Mouse (Mus musculus) stomach, embryonic 15.5 days (tissue): ENCODE measurements around the gene Tcp11l2. TPM values are rescaled to one million over a fixed set of nuclear protein-coding genes. Genes with fewer than 3 reads are reported as not detected.
A peak's percentile ranks its signal among the peaks of the same experiment; 100 is the strongest.

Experiments used
- ATAC-seq: fragments of 200-750 bp; cut with Nextera tagmentation; 2 replicates; pipeline ENCODE4 v1.8.0; 2017; ENCODE audit warnings: low read depth, moderate number of reproducible peaks, moderate TSS enrichment; ENCODE audit not compliant: insufficient read depth, low FRiP score
- H3K27ac ChIP-seq: fragments of 300-500 bp; sonication (generic); 2 replicates; pipeline ENCODE4 v1.5.1; 2015; ENCODE audit warnings: mild to moderate bottlenecking, inconsistent platforms
- H3K27me3 ChIP-seq: fragments of 300-500 bp; sonication (generic); replicated peaks from 2 replicates; pipeline ENCODE4 v1.6.1; 2015; ENCODE audit warnings: inconsistent platforms
- H3K36me3 ChIP-seq: fragments of 300-500 bp; sonication (generic); 2 replicates; pipeline ENCODE4 v1.6.1; 2015; ENCODE audit warnings: inconsistent platforms
- H3K4me1 ChIP-seq: fragments of 300-500 bp; sonication (generic); 2 replicates; pipeline ENCODE4 v1.6.1; 2015; ENCODE audit warnings: inconsistent platforms
- H3K4me2 ChIP-seq: fragments of 300-500 bp; sonication (generic); 2 replicates; pipeline ENCODE4 v1.6.1; 2015; ENCODE audit warnings: mild to moderate bottlenecking, inconsistent platforms
- H3K4me3 ChIP-seq: fragments of 300-500 bp; sonication (generic); replicated peaks from 2 replicates; pipeline ENCODE4 v1.5.1; 2015; ENCODE audit warnings: inconsistent platforms
- H3K9ac ChIP-seq: fragments of 300-500 bp; sonication (generic); 2 replicates; pipeline ENCODE4 v1.6.1; 2015; ENCODE audit warnings: inconsistent platforms
- H3K9me3 ChIP-seq: fragments of 300-500 bp; sonication (generic); 2 replicates; pipeline ENCODE4 v1.6.1; 2016; ENCODE audit warnings: inconsistent platforms
- WGBS: fragments of 180-500 bp; shearing (Covaris S2); methylation state at CpG from one replicate; pipeline ENCODE4 v1.1.7; 2015; 5-methylcytosine and 5-hydroxymethylcytosine counted together
- polyA plus RNA-seq: library from polyadenylated mRNA; unstranded; fragments of >200 nt; fragmentation: Nextera tagmentation; extraction: Ambion mirVana; gene quantifications from 2 replicates; pipeline ENCODE4 v1.2.1, GENCODE M21; 2015

Gene Tcp11l2
- polyA plus RNA-seq, 1 experiment from 2014 or later = 19.7 TPM

DNA sequence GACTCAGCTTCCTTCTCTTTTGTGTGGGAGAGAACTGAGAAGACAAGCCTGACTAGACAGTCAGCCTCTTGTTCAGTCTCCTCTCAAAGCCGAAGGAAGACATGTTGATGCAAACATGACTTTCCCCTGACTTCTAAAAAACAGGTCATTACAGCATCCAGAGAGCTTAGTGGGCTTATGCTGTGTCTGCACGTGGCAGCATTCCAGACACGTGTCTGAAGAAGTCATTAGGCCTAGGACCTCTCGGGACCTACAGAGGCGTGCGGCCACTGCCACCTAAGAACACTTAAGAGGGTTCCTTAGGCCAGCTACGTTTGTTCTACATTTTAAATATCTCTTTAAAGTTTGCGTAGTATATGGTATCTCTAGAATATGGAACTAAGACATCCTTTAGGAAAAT, 69.5 kb downstream of the Tcp11l2 start:
- WGBS = 79% methylated on average over 8 of the region's 8 CpGs
- H3K4me3 ChIP-seq = no peak overlapping the region
- H3K27me3 ChIP-seq = no peaks in the 10 kb centered on the region
- H3K4me2 ChIP-seq = no peak overlapping the region
- H3K4me1 ChIP-seq = no peaks in the 10 kb centered on the region
- 0 out of 2 replicates have a peak, but pooled peaks cover 15% of the 10 kb centered on the region for H3K36me3 ChIP-seq
- no peaks in the 10 kb centered on the region for H3K9me3 ChIP-seq
- ATAC-seq = no peak
- H3K27ac ChIP-seq = no peak overlapping the region
- no peak overlapping the region for H3K9ac ChIP-seq

DNA sequence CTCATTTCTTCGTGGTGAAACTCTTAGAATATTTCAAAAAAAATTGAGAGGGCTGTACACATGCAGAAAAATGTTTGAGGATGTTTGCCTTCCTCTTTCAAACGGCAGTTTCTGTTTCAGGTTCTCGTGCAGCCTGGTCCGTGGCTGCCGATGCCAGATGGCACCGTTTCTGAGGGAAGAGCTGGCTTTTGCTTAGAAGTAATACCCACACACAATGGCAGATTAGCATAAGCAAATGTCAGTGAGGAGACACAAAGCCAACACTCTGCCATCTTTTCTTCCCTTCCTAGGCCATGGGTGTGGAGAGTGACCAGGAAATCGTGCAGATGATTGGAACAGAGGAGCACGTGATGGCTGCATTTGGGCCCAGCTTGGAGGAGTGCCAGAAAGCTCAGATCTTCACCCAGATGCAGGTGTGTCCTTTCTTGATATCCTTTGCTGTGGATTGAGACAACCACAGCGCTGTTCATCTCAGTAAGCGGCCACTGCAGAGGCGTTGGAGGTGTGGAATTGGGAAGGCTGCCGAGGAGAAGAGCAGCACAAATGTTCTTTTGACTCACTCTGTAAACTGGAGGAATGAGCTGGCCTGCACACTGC, 70.2 kb downstream of the Tcp11l2 start:
- H3K36me3 ChIP-seq = 0 out of 2 replicates have a peak, but pooled peaks cover 15% of the 10 kb centered on the region
- 79% methylated on average over 12 of the region's 12 CpGs for WGBS
- no peak for ATAC-seq
- no peaks in the 10 kb centered on the region for H3K9me3 ChIP-seq
- H3K27me3 ChIP-seq = no peaks in the 10 kb centered on the region
- H3K4me3 ChIP-seq = no peak overlapping the region
- no peak overlapping the region for H3K27ac ChIP-seq
- H3K9ac ChIP-seq = no peak overlapping the region
- H3K4me1 ChIP-seq = no peaks in the 10 kb centered on the region
- H3K4me2 ChIP-seq = no peak overlapping the region

DNA sequence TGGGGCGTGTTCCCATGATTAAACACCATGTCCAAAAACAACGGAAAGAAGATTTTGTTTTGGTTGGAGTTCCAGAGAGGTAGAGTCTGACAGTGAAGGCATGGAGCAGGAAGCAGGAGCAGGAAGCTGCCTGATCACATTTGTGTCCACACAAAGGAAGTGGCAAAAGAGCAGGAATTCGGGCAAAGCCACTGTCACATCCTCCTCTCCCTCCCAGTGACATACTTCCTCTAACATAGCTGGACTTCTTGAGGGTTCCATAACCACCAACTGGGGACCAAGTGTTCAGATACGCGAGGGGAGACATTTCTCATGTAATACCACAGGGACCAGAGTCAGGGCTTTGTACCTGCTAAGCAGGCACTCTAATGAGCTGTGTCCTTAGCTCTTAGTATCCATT, 70.8 kb downstream of the Tcp11l2 start:
- no peak overlapping the region for H3K27ac ChIP-seq
- 88% methylated on average over 5 of the region's 5 CpGs for WGBS

DNA sequence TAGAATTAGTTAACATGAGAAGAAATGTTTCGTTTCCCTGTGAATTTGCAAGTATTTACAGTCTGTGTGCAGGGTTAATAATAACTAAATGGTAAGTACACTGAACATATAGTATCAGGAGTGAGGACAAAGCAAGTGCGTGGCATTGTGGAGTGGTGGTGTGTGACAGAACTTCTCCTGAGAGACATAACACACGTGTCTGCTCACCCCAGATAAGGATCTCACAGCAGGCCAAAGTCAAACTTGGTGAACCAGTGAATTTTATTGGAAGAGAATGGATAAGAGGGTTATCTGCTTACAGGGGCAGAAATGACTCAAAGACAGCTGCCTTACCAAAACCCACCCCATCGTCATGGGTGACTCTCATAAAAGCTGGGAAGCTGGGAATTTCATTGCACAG, 72.5 kb downstream of the Tcp11l2 start:
- ATAC-seq = no peak

More for the DNA sequence above, 70.8 kb downstream of the Tcp11l2 start:
- Histone ChIP-seq H3K36me3 (0 out of 2 replicates have a peak, but pooled peaks cover 15% of the 10 kb centered on the region), H3K4me3 (no peak overlapping the region), H3K4me1 (no peaks in the 10 kb centered on the region), H3K9me3 (no peaks in the 10 kb centered on the region), H3K27me3 (no peaks in the 10 kb centered on the region), H3K9ac (no peak overlapping the region), H3K4me2 (no peak overlapping the region)
- no peak for ATAC-seq

GRCm38 (mm10) chr10:84654029-84654428, 77.6 kb downstream of the Tcp11l2 start:
- no peak overlapping the region for H3K4me3 ChIP-seq
- no peaks in the 10 kb centered on the region for H3K4me1 ChIP-seq
- no peak overlapping the region for H3K27ac ChIP-seq
- no peaks in the 10 kb centered on the region for H3K9me3 ChIP-seq
- ATAC-seq = no peak
- H3K36me3 ChIP-seq = peaks cover 3% of the 10 kb centered on the region; the same call in 1 of the 2 replicates
- WGBS = 80% methylated on average over 4 of the region's 4 CpGs
- no peaks in the 10 kb centered on the region for H3K27me3 ChIP-seq
- no peak overlapping the region for H3K9ac ChIP-seq
- no peak overlapping the region for H3K4me2 ChIP-seq

More for the DNA sequence above, 72.5 kb downstream of the Tcp11l2 start:
- no peak overlapping the region for H3K4me3 ChIP-seq
- no peak overlapping the region for H3K4me2 ChIP-seq
- no peaks in the 10 kb centered on the region for H3K4me1 ChIP-seq
- no peaks in the 10 kb centered on the region for H3K9me3 ChIP-seq
- no peak overlapping the region for H3K27ac ChIP-seq
- H3K27me3 ChIP-seq = no peaks in the 10 kb centered on the region
- peaks cover 15% of the 10 kb centered on the region; the same call in 1 of the 2 replicates for H3K36me3 ChIP-seq
- no peak overlapping the region for H3K9ac ChIP-seq
- WGBS = 76% methylated on average over 4 of the region's 4 CpGs

DNA sequence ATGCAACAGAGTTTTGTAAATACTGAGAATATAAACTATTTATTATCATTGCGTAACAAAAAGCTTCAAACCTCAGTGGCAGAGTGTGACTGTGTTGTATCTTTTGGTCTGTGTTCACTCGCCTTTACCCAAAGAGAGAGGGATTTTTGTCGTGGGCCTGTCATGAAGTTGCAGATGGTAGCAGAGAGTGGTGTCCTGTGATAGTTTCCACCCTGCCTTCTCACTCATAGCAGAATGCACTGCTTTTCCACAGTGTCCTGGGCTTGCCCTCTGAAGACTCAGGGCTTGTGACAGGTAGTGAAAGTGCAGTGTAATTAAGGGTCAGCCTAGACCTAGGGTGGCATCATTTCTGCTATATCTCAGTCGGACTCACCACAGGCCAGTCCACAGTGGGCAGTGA, 78.3 kb downstream of the Tcp11l2 start:
- H3K4me3 ChIP-seq = no peak overlapping the region
- ATAC-seq = no peak
- H3K36me3 ChIP-seq = no peaks in the 10 kb centered on the region; the same call in 1 of the 2 replicates
- H3K9ac ChIP-seq = no peak overlapping the region
- H3K27ac ChIP-seq = no peak overlapping the region
- H3K9me3 ChIP-seq = no peaks in the 10 kb centered on the region
- no peak overlapping the region for H3K4me2 ChIP-seq
- no peaks in the 10 kb centered on the region for H3K4me1 ChIP-seq
- WGBS = 87% methylated on average over 4 of the region's 4 CpGs
- H3K27me3 ChIP-seq = no peaks in the 10 kb centered on the region

GRCm38 (mm10) chr10:84656618-84657017, 80.2 kb downstream of the Tcp11l2 start:
- Histone ChIP-seq H3K9ac (no peak overlapping the region), H3K4me3 (no peak overlapping the region), H3K36me3 (no peaks in the 10 kb centered on the region; the same call in 1 of the 2 replicates), H3K27ac (no peak overlapping the region), H3K4me2 (no peak overlapping the region), H3K9me3 (no peaks in the 10 kb centered on the region), H3K4me1 (no peaks in the 10 kb centered on the region), H3K27me3 (no peaks in the 10 kb centered on the region)
- no peak for ATAC-seq
- WGBS = 77% methylated on average over 4 of the region's 4 CpGs

DNA sequence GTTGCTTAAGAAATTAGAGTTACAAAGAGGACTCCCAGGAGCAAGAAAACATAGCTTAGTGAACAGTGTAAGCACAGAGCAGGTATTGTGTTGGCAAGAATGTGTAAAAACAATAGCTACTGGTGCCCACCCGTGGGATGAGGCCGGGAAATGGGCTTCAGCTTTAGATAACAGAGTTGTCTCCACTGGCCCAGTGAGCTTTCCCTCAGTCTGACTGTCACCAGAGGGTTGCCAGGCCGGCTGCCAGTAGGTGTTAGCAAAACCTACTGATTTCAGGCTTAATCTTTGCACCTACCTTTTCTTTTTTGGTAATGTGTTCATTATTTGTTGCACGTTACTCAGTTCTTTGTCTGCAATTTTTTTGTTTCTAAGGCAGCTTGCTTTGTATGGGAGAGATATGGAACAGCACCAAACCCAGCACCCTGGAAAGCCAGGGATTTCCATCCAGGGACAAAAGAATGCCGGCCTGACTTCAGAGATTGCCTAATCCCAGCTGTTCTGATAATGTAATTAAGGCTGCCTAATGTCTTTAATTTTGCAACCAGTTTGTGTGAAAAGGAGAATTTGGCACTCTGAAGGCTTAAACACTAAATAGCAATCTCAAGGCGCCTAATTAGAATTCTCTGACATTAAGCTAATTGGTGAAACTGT, 81.1 kb downstream of the Tcp11l2 start:
- H3K36me3 ChIP-seq = no peaks in the 10 kb centered on the region; the same call in 1 of the 2 replicates
- H3K27ac ChIP-seq = no peak overlapping the region
- no peak overlapping the region for H3K9ac ChIP-seq
- ATAC-seq = no peak
- WGBS = 59% methylated on average over 6 of the region's 6 CpGs
- H3K27me3 ChIP-seq = no peaks in the 10 kb centered on the region
- no peaks in the 10 kb centered on the region for H3K9me3 ChIP-seq
- no peak overlapping the region for H3K4me3 ChIP-seq
- no peak overlapping the region for H3K4me2 ChIP-seq
- H3K4me1 ChIP-seq = no peaks in the 10 kb centered on the region

DNA sequence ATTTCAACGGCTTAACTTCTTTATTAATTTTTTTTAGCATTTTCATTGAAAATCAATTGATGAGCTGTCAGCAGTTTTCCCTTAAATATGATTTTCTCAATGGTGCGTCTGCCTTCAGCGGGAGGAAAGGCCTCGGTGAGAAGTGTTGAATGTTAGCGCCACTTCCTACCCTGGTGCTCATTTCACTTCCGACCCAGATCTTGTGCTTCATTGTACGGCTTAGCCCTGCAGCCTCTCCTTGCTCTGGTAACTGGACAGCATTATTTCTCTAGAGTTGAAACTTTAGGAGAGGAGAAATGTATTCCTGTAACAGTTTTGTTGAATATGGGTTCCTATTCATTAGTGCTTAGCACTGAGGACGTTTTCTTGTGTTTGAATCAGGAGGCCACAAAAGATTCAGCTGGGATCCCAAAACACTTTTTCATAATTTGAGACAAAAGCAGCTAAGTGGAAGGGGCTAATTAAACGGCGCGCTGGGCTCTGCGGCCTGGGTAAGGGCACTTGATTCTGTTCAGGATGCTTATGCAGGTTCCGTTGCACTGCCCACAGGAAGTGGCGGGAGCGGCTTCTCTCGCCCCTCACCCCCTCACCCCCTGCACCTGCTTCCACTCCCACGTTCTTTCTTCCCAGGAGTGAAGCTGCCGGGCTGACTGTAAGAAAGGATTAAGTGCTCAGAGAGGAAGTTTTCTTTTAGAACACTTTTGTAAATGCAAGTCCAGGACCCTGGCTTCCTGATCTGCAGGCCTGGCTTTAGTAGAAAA, 81.8 kb downstream of the Tcp11l2 start:
- ATAC-seq = no peak; the same call in 1 of the 2 replicates
- no peak overlapping the region for H3K9ac ChIP-seq
- H3K9me3 ChIP-seq = no peaks in the 10 kb centered on the region
- H3K27ac ChIP-seq = peak overlapping the region; percentile 3; the same call in 1 of the 2 replicates
- no peak overlapping the region for H3K4me2 ChIP-seq
- no peaks in the 10 kb centered on the region for H3K27me3 ChIP-seq
- H3K36me3 ChIP-seq = no peaks in the 10 kb centered on the region; the same call in 1 of the 2 replicates
- no peak overlapping the region for H3K4me3 ChIP-seq
- H3K4me1 ChIP-seq = no peaks in the 10 kb centered on the region
- WGBS = 58% methylated on average over 18 of the region's 18 CpGs

- H3K4me3 ChIP-seq = no peak overlapping the region
- no peaks in the 10 kb centered on the region for H3K36me3 ChIP-seq
- no peak overlapping the region; the same call in 1 of the 2 replicates for H3K27ac ChIP-seq
- no peaks in the 10 kb centered on the region for H3K27me3 ChIP-seq
- 87% methylated on average over 3 of the region's 3 CpGs for WGBS
- ATAC-seq = no peak
- H3K4me2 ChIP-seq = no peak overlapping the region
- H3K4me1 ChIP-seq = no peaks in the 10 kb centered on the region
- H3K9me3 ChIP-seq = no peaks in the 10 kb centered on the region
- H3K9ac ChIP-seq = no peak overlapping the region
Observed at GRCm38 (mm10) chr10:84659281-84659680, 82.9 kb downstream of the Tcp11l2 start.

- no peaks in the 10 kb centered on the region for H3K27me3 ChIP-seq
- H3K4me1 ChIP-seq = no peaks in the 10 kb centered on the region
- no peak overlapping the region for H3K9ac ChIP-seq
- H3K27ac ChIP-seq = no peak overlapping the region
- H3K4me3 ChIP-seq = no peak overlapping the region
- 93% methylated on average over 6 of the region's 6 CpGs for WGBS
- no peak for ATAC-seq
- no peaks in the 10 kb centered on the region for H3K9me3 ChIP-seq
- H3K36me3 ChIP-seq = no peaks in the 10 kb centered on the region
- no peak overlapping the region for H3K4me2 ChIP-seq
Observed at GRCm38 (mm10) chr10:84662138-84662537, 85.7 kb downstream of the Tcp11l2 start.
